40 mouse cellular contexts compared by ENCODE assay signal in the genomic region with DNA sequence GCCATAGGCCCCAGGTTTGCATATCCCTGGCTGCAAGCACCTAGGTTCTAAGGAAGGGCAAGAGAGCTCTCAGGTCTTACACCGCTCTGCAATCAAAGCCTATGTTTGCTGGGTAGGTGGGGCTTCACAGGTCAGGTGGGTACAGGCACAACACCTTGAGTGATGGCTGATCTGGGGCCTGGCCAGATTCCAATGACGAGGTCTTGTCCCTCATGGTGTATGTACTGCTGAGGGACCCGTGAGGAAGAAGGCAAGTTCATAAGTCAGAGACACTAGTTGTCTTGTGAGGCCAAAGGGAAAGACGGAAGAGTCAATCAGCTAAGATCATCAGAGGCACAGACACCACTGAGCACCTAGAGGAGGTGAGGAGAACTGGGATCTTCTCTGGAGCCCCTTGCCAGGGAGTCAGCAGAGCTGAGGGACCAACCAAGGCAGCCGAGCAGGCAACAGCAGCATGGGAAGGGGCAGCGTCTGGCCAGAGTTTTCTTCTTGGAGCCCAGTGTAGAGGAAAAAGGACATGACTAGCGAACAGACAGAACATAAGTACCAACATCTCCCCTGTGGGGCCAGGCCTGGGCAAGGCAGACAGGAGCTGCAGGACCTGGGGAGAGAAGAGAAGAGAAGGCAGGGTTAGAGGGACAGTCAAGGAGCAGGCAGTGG. TPM values are rescaled to one million over a fixed set of nuclear protein-coding genes. Genes with fewer than 3 reads are reported as not detected.
"Had no signal": no experiment of that assay in that cellular context is flagged by ENCODE, and none has a peak within 500 bp of the region (broad histone marks: within the 10 kb centered on the region; RNA-seq: fewer than 3 reads in every experiment).

No protein-coding gene starts in this region.

- H3K4me3 ChIP-seq: embryonic facial prominence, embryonic 10.5 days; embryonic facial prominence, embryonic 12.5 days; embryonic facial prominence, embryonic 13.5 days; embryonic facial prominence, embryonic 15.5 days; erythroblast, embryonic 14.5 days; forebrain, embryonic 10.5 days; forebrain, embryonic 12.5 days; forebrain, embryonic 13.5 days; forebrain, embryonic 15.5 days; gastrocnemius, adult 2 months; heart, adult 2 months had no signal

- DNase-seq: cerebellum, adult 2 months; cerebellum, adult 8-10 months; cerebellum, adult 9-10 months; cerebellum, adult 9-11 months; cerebellum, postnatal 10 days; cerebellum, postnatal 14 days; cerebellum, postnatal 25 days; cerebellum, postnatal 36 days; embryo, embryonic 11 days; forebrain, postnatal 0 days; gastrocnemius, adult 2 months; gastrocnemius, postnatal 10 days; gastrocnemius, postnatal 14 days; gastrocnemius, postnatal 25 days; gastrocnemius, postnatal 36 days; heart, adult 18-20 months; heart, adult 2 months had no signal

- H3K4me1 ChIP-seq: embryonic facial prominence, embryonic 10.5 days; embryonic facial prominence, embryonic 12.5 days; embryonic facial prominence, embryonic 13.5 days; embryonic facial prominence, embryonic 15.5 days; forebrain, embryonic 10.5 days; forebrain, embryonic 12.5 days; forebrain, embryonic 13.5 days; forebrain, embryonic 15.5 days had no signal

- H3K36me3 ChIP-seq: embryonic facial prominence, embryonic 10.5 days; embryonic facial prominence, embryonic 12.5 days; embryonic facial prominence, embryonic 13.5 days; embryonic facial prominence, embryonic 15.5 days; forebrain, embryonic 10.5 days; forebrain, embryonic 12.5 days; forebrain, embryonic 15.5 days had no signal

- H3K27me3 ChIP-seq: embryonic facial prominence, embryonic 12.5 days; embryonic facial prominence, embryonic 13.5 days; embryonic facial prominence, embryonic 15.5 days; forebrain, embryonic 12.5 days; forebrain, embryonic 13.5 days; forebrain, embryonic 15.5 days had no signal

- H3K9me3 ChIP-seq: embryonic facial prominence, embryonic 10.5 days; embryonic facial prominence, embryonic 12.5 days; embryonic facial prominence, embryonic 13.5 days; embryonic facial prominence, embryonic 15.5 days; forebrain, embryonic 10.5 days; forebrain, embryonic 12.5 days; forebrain, embryonic 13.5 days; forebrain, embryonic 15.5 days had no signal

- H3K9ac ChIP-seq: embryonic facial prominence, embryonic 12.5 days; embryonic facial prominence, embryonic 13.5 days; embryonic facial prominence, embryonic 15.5 days; forebrain, embryonic 12.5 days; forebrain, embryonic 13.5 days; forebrain, embryonic 15.5 days; forebrain, postnatal 0 days had no signal

- H3K27ac ChIP-seq: embryonic facial prominence, embryonic 10.5 days; embryonic facial prominence, embryonic 12.5 days; embryonic facial prominence, embryonic 13.5 days; embryonic facial prominence, embryonic 15.5 days; forebrain, embryonic 10.5 days; forebrain, embryonic 12.5 days; forebrain, embryonic 13.5 days; forebrain, embryonic 15.5 days; gastrocnemius, adult 2 months; heart, adult 2 months had no signal

- ATAC-seq: forebrain, embryonic 13.5 days; forebrain, embryonic 14.5 days; forebrain, embryonic 15.5 days; forebrain, embryonic 16.5 days; forebrain, postnatal 0 days had no signal

- H3K4me2 ChIP-seq: embryonic facial prominence, embryonic 12.5 days; embryonic facial prominence, embryonic 13.5 days; embryonic facial prominence, embryonic 15.5 days; forebrain, embryonic 12.5 days; forebrain, embryonic 13.5 days; forebrain, embryonic 15.5 days had no signal

RNA-seq across cellular contexts. Expression of a gene that starts 5.4 kb away (rescaled TPM):
- total RNA-seq: common myeloid progenitor, adult 5-6 weeks; forebrain, postnatal 0 days; gastrocnemius, adult 18-20 months; gastrocnemius, adult 2 months; gastrocnemius, adult 8-10 months; gastrocnemius, postnatal 10 days; gastrocnemius, postnatal 14 days; gastrocnemius, postnatal 25 days; gastrocnemius, postnatal 36 days; gastrocnemius, postnatal 4 days; granulocyte monocyte progenitor cell, adult 5-6 weeks; heart, adult 18-20 months; heart, adult 2 months; heart, adult 8-10 months had no signal
- polyA plus RNA-seq: cerebellum, adult 2 months; cortical plate, adult 2 months; embryonic facial prominence, embryonic 10.5 days; embryonic facial prominence, embryonic 11.5 days; embryonic facial prominence, embryonic 12.5 days; embryonic facial prominence, embryonic 13.5 days; embryonic facial prominence, embryonic 14.5 days; embryonic facial prominence, embryonic 15.5 days; erythroblast, embryonic 14.5 days; forebrain, embryonic 10.5 days; forebrain, embryonic 11.5 days; forebrain, embryonic 12.5 days; forebrain, embryonic 13.5 days; forebrain, embryonic 14.5 days; forebrain, embryonic 15.5 days; forebrain, embryonic 16.5 days; forebrain, postnatal 0 days; frontal cortex, adult 2 months; gonadal fat pad, adult 2 months; heart, adult 2 months had no signal

RNA-seq across cellular contexts. Expression of a gene that starts 15.5 kb away (rescaled TPM):
- total RNA-seq: common myeloid progenitor, adult 5-6 weeks; forebrain, postnatal 0 days; gastrocnemius, adult 18-20 months; gastrocnemius, adult 2 months; gastrocnemius, adult 8-10 months; gastrocnemius, postnatal 10 days; gastrocnemius, postnatal 14 days; gastrocnemius, postnatal 25 days; gastrocnemius, postnatal 36 days; gastrocnemius, postnatal 4 days; granulocyte monocyte progenitor cell, adult 5-6 weeks; heart, adult 18-20 months; heart, adult 2 months; heart, adult 8-10 months had no signal
- polyA plus RNA-seq: cerebellum, adult 2 months; cortical plate, adult 2 months; embryonic facial prominence, embryonic 10.5 days; embryonic facial prominence, embryonic 11.5 days; embryonic facial prominence, embryonic 12.5 days; embryonic facial prominence, embryonic 13.5 days; embryonic facial prominence, embryonic 14.5 days; embryonic facial prominence, embryonic 15.5 days; erythroblast, embryonic 14.5 days; forebrain, embryonic 10.5 days; forebrain, embryonic 11.5 days; forebrain, embryonic 12.5 days; forebrain, embryonic 13.5 days; forebrain, embryonic 14.5 days; forebrain, embryonic 15.5 days; forebrain, embryonic 16.5 days; forebrain, postnatal 0 days; frontal cortex, adult 2 months; gonadal fat pad, adult 2 months; heart, adult 2 months had no signal

RNA-seq across cellular contexts. Expression of a gene that starts 26.4 kb away (rescaled TPM):
- total RNA-seq: common myeloid progenitor, adult 5-6 weeks; forebrain, postnatal 0 days; gastrocnemius, adult 18-20 months; gastrocnemius, adult 2 months; gastrocnemius, adult 8-10 months; gastrocnemius, postnatal 10 days; gastrocnemius, postnatal 14 days; gastrocnemius, postnatal 25 days; gastrocnemius, postnatal 36 days; gastrocnemius, postnatal 4 days; granulocyte monocyte progenitor cell, adult 5-6 weeks; heart, adult 18-20 months; heart, adult 2 months; heart, adult 8-10 months had no signal
- polyA plus RNA-seq: cerebellum, adult 2 months; cortical plate, adult 2 months; embryonic facial prominence, embryonic 10.5 days; embryonic facial prominence, embryonic 11.5 days; embryonic facial prominence, embryonic 12.5 days; embryonic facial prominence, embryonic 13.5 days; embryonic facial prominence, embryonic 14.5 days; embryonic facial prominence, embryonic 15.5 days; erythroblast, embryonic 14.5 days; forebrain, embryonic 10.5 days; forebrain, embryonic 11.5 days; forebrain, embryonic 12.5 days; forebrain, embryonic 13.5 days; forebrain, embryonic 14.5 days; forebrain, embryonic 15.5 days; forebrain, embryonic 16.5 days; forebrain, postnatal 0 days; frontal cortex, adult 2 months; gonadal fat pad, adult 2 months; heart, adult 2 months had no signal

RNA-seq across cellular contexts. Expression of a gene that starts 41.1 kb away (rescaled TPM):
- total RNA-seq: common myeloid progenitor, adult 5-6 weeks; forebrain, postnatal 0 days; gastrocnemius, adult 18-20 months; gastrocnemius, adult 2 months; gastrocnemius, adult 8-10 months; gastrocnemius, postnatal 10 days; gastrocnemius, postnatal 14 days; gastrocnemius, postnatal 25 days; gastrocnemius, postnatal 36 days; gastrocnemius, postnatal 4 days; granulocyte monocyte progenitor cell, adult 5-6 weeks; heart, adult 18-20 months; heart, adult 2 months; heart, adult 8-10 months had no signal
- polyA plus RNA-seq: cerebellum, adult 2 months; cortical plate, adult 2 months; embryonic facial prominence, embryonic 10.5 days; embryonic facial prominence, embryonic 11.5 days; embryonic facial prominence, embryonic 12.5 days; embryonic facial prominence, embryonic 13.5 days; embryonic facial prominence, embryonic 14.5 days; embryonic facial prominence, embryonic 15.5 days; erythroblast, embryonic 14.5 days; forebrain, embryonic 10.5 days; forebrain, embryonic 11.5 days; forebrain, embryonic 12.5 days; forebrain, embryonic 13.5 days; forebrain, embryonic 14.5 days; forebrain, embryonic 15.5 days; forebrain, embryonic 16.5 days; forebrain, postnatal 0 days; frontal cortex, adult 2 months; gonadal fat pad, adult 2 months; heart, adult 2 months had no signal

RNA-seq across cellular contexts. Expression of a gene that starts 57.7 kb away (rescaled TPM):
- total RNA-seq: common myeloid progenitor, adult 5-6 weeks; forebrain, postnatal 0 days; gastrocnemius, adult 18-20 months; gastrocnemius, adult 2 months; gastrocnemius, adult 8-10 months; gastrocnemius, postnatal 10 days; gastrocnemius, postnatal 14 days; gastrocnemius, postnatal 25 days; gastrocnemius, postnatal 36 days; gastrocnemius, postnatal 4 days; granulocyte monocyte progenitor cell, adult 5-6 weeks; heart, adult 18-20 months; heart, adult 2 months; heart, adult 8-10 months had no signal
- polyA plus RNA-seq: cerebellum, adult 2 months; cortical plate, adult 2 months; embryonic facial prominence, embryonic 10.5 days; embryonic facial prominence, embryonic 11.5 days; embryonic facial prominence, embryonic 12.5 days; embryonic facial prominence, embryonic 13.5 days; embryonic facial prominence, embryonic 14.5 days; embryonic facial prominence, embryonic 15.5 days; erythroblast, embryonic 14.5 days; forebrain, embryonic 10.5 days; forebrain, embryonic 11.5 days; forebrain, embryonic 12.5 days; forebrain, embryonic 13.5 days; forebrain, embryonic 14.5 days; forebrain, embryonic 15.5 days; forebrain, embryonic 16.5 days; forebrain, postnatal 0 days; frontal cortex, adult 2 months; gonadal fat pad, adult 2 months; heart, adult 2 months had no signal
